Mouse (Mus musculus) neural tube, embryonic 15.5 days (tissue): ENCODE measurements around the gene Inpp5d. TPM values are rescaled to one million over a fixed set of nuclear protein-coding genes. Genes with fewer than 3 reads are reported as not detected.

Experiments used
- ATAC-seq: fragments of 200-750 bp; cut with Nextera tagmentation; 2 replicates; pipeline ENCODE4 v1.8.0; 2017; ENCODE audit warnings: mild to moderate bottlenecking, moderate TSS enrichment, moderate library complexity; ENCODE audit not compliant: low FRiP score
- H3K27ac ChIP-seq: fragments of 300-500 bp; sonication (generic); replicated peaks from 2 replicates; pipeline ENCODE4 v1.5.1; 2015; ENCODE audit warnings: mild to moderate bottlenecking, inconsistent platforms
- H3K27me3 ChIP-seq: fragments of 300-500 bp; sonication (generic); replicated peaks from 2 replicates; pipeline ENCODE4 v1.6.1; 2015; ENCODE audit warnings: inconsistent platforms
- H3K36me3 ChIP-seq: fragments of 300-500 bp; sonication (generic); 2 replicates; pipeline ENCODE4 v1.6.1; 2015; ENCODE audit warnings: inconsistent platforms
- H3K4me1 ChIP-seq: fragments of 300-500 bp; sonication (generic); 2 replicates; pipeline ENCODE4 v1.6.1; 2015; ENCODE audit warnings: inconsistent platforms
- H3K4me2 ChIP-seq: fragments of 300-500 bp; sonication (generic); 2 replicates; pipeline ENCODE4 v1.6.1; 2015; ENCODE audit warnings: inconsistent platforms, mild to moderate bottlenecking, moderate library complexity
- H3K4me3 ChIP-seq: fragments of 300-500 bp; sonication (generic); replicated peaks from 2 replicates; pipeline ENCODE4 v1.5.1; 2015; ENCODE audit warnings: mild to moderate bottlenecking, inconsistent platforms
- H3K9ac ChIP-seq: fragments of 300-500 bp; sonication (generic); replicated peaks from 2 replicates; pipeline ENCODE4 v1.6.1; 2015; ENCODE audit warnings: mild to moderate bottlenecking, inconsistent platforms
- H3K9me3 ChIP-seq: fragments of 300-500 bp; sonication (generic); replicated peaks from 2 replicates; pipeline ENCODE4 v1.6.1; 2016; ENCODE audit warnings: inconsistent platforms
- WGBS: fragments of 180-500 bp; shearing (Covaris S2); methylation state at CpG from one replicate; pipeline ENCODE4 v1.1.7; 2015; ENCODE audit warnings: mixed read lengths; 5-methylcytosine and 5-hydroxymethylcytosine counted together
- polyA plus RNA-seq: library from polyadenylated mRNA; unstranded; fragments of >200 nt; fragmentation: Nextera tagmentation; extraction: Ambion mirVana; gene quantifications from 2 replicates; pipeline ENCODE4 v1.2.1, GENCODE M21; 2015

Inpp5d gene
- polyA plus RNA-seq, 1 experiment from 2014 or later = 3.2 TPM

GRCm38 (mm10) chr1:87755641-87756470 is 135.7 kb downstream of the Inpp5d start, which contains the start of gene Atg16l1:
Gene Atg16l1, plus strand, starts transcription at chr1:87755870.
- Histone ChIP-seq H3K9me3 (no peaks in the 10 kb centered on the region), H3K4me3 (peak within 1 kb of the TSS; percentile 62), H3K36me3 (peaks cover 18% of the 10 kb centered on the region), H3K4me1 (peaks cover 20% of the 10 kb centered on the region), H3K9ac (peak within 1 kb of the TSS; percentile 68), H3K27ac (peak within 1 kb of the TSS; percentile 89), H3K27me3 (0 out of 2 replicates have a peak, but pooled peaks cover 7% of the 10 kb centered on the region), H3K4me2 (peak within 1 kb of the TSS; percentile 67)
- ATAC-seq = peak; percentile 99
- WGBS = under 1% methylated on average over 79 of the region's 79 CpGs

- 98% methylated on average over 3 of the region's 3 CpGs for WGBS
- Histone ChIP-seq H3K4me2 (no peak overlapping the region), H3K4me1 (no peaks in the 10 kb centered on the region), H3K4me3 (no peak overlapping the region), H3K9me3 (no peaks in the 10 kb centered on the region), H3K27me3 (no peaks in the 10 kb centered on the region), H3K9ac (no peak overlapping the region), H3K36me3 (peaks cover 85% of the 10 kb centered on the region), H3K27ac (no peak overlapping the region)
- no peak for ATAC-seq
Measured at GRCm38 (mm10) chr1:87763821-87764220, 143.7 kb downstream of the Inpp5d start.

- WGBS = 90% methylated on average over 2 of the region's 2 CpGs
- no peak overlapping the region for H3K4me3 ChIP-seq
- no peaks in the 10 kb centered on the region for H3K4me1 ChIP-seq
- no peak overlapping the region for H3K4me2 ChIP-seq
- peaks cover 89% of the 10 kb centered on the region for H3K36me3 ChIP-seq
- H3K9ac ChIP-seq = no peak overlapping the region
- ATAC-seq = no peak
- H3K27me3 ChIP-seq = no peaks in the 10 kb centered on the region
- no peaks in the 10 kb centered on the region for H3K9me3 ChIP-seq
- no peak overlapping the region for H3K27ac ChIP-seq
Measured at GRCm38 (mm10) chr1:87765741-87766140, 145.6 kb downstream of the Inpp5d start.

- no peaks in the 10 kb centered on the region for H3K4me1 ChIP-seq
- H3K9ac ChIP-seq = no peak overlapping the region
- peaks cover 90% of the 10 kb centered on the region for H3K36me3 ChIP-seq
- no peak overlapping the region for H3K4me2 ChIP-seq
- WGBS = 97% methylated on average over 3 of the region's 3 CpGs
- no peak overlapping the region for H3K4me3 ChIP-seq
- H3K9me3 ChIP-seq = no peaks in the 10 kb centered on the region
- H3K27me3 ChIP-seq = no peaks in the 10 kb centered on the region
- ATAC-seq = no peak
- no peak overlapping the region for H3K27ac ChIP-seq
Measured at GRCm38 (mm10) chr1:87766233-87766632, 146.1 kb downstream of the Inpp5d start.

GRCm38 (mm10) chr1:87769263-87769662 is 149.2 kb downstream of the Inpp5d start:
- Histone ChIP-seq H3K4me1 (no peaks in the 10 kb centered on the region), H3K9me3 (no peaks in the 10 kb centered on the region), H3K27me3 (no peaks in the 10 kb centered on the region), H3K9ac (no peak overlapping the region), H3K4me2 (no peak overlapping the region), H3K36me3 (peaks cover 89% of the 10 kb centered on the region), H3K27ac (no peak overlapping the region), H3K4me3 (no peak overlapping the region)
- no peak for ATAC-seq
- 100% methylated on average over 2 of the region's 2 CpGs for WGBS

Other genes with a start within 250 kb of the Inpp5d start
- 0.92 and 1.1 TPM in 2 replicates for gene Kcnj13, start 225.6 kb upstream of the Inpp5d start, polyA plus RNA-seq
- 2.0 and 5.5 TPM in 2 replicates for gene Snorc, start 150.0 kb upstream of the Inpp5d start, polyA plus RNA-seq
- 0.51 and 4.7 TPM in 2 replicates for gene Neu2, start 110.4 kb upstream of the Inpp5d start, polyA plus RNA-seq
- 30.9 and 32.6 TPM in 2 replicates for gene Ngef, start 46.4 kb upstream of the Inpp5d start, polyA plus RNA-seq
- gene Atg16l1, start 135.6 kb downstream of the Inpp5d start, polyA plus RNA-seq = 65.4 and 74.5 TPM in 2 replicates
- 2.1 and 2.7 TPM in 2 replicates for gene Sag, start 183.4 kb downstream of the Inpp5d start, polyA plus RNA-seq
- 40.7 and 45.4 TPM in 2 replicates for gene Dgkd, start 233.0 kb downstream of the Inpp5d start, polyA plus RNA-seq